Mouse (Mus musculus): Measurements from ENCODE around the gene Vmn2r27. TPM values are rescaled to one million over a fixed set of nuclear protein-coding genes. Genes with fewer than 3 reads are reported as not detected.

Gene Vmn2r27
- polyA plus RNA-seq, 1 experiment from 2014 or later, result not detected

Other genes starting within 250 kb of the Vmn2r27 start
- gene Vmn2r26, start 207.3 kb downstream of the Vmn2r27 start, polyA plus RNA-seq (2016; fragmentation: Nextera tagmentation; extraction: Ambion mirVana), result not detected in 2 replicates
- not detected in 2 replicates for gene Cd163, start 72.8 kb upstream of the Vmn2r27 start, polyA plus RNA-seq (2016; fragmentation: Nextera tagmentation; extraction: Ambion mirVana)
- gene Pex5, start 183.2 kb upstream of the Vmn2r27 start, polyA plus RNA-seq (2016; fragmentation: Nextera tagmentation; extraction: Ambion mirVana), result 43.3 and 44.9 TPM in 2 replicates
- 5.5 and 8.7 TPM in 2 replicates for gene Clstn3, start 232.9 kb upstream of the Vmn2r27 start, polyA plus RNA-seq (2016; fragmentation: Nextera tagmentation; extraction: Ambion mirVana)